Mouse (Mus musculus) liver, embryonic 13.5 days (tissue): ENCODE results near the gene Ube2r2. TPM values are rescaled to one million over a fixed set of nuclear protein-coding genes. Genes with fewer than 3 reads are reported as not detected.

Source experiments
- ATAC-seq: fragments of 200-750 bp; cut with Nextera tagmentation; 2 replicates; pipeline ENCODE4 v1.8.0; 2017; ENCODE audit warnings: low read depth, mild to moderate bottlenecking, moderate number of reproducible peaks, moderate library complexity
- DNase-seq: peaks from one replicate; pipeline ENCODE4 v3.0.0; 2022
- H3K27ac ChIP-seq: fragments of 300-500 bp; sonication (generic); 2 replicates; pipeline ENCODE4 v1.5.1; 2015; ENCODE audit warnings: moderate library complexity, mild to moderate bottlenecking, inconsistent platforms
- H3K27me3 ChIP-seq: fragments of 300-500 bp; sonication (generic); 2 replicates; pipeline ENCODE4 v1.6.1; 2015; ENCODE audit warnings: mild to moderate bottlenecking, inconsistent platforms
- H3K36me3 ChIP-seq: fragments of 300-500 bp; sonication (generic); 2 replicates; pipeline ENCODE4 v1.6.1; 2015; ENCODE audit warnings: mild to moderate bottlenecking, inconsistent platforms
- H3K4me1 ChIP-seq: fragments of 300-500 bp; sonication (generic); replicated peaks from 2 replicates; pipeline ENCODE4 v1.6.1; 2015; ENCODE audit warnings: inconsistent platforms
- H3K4me2 ChIP-seq: fragments of 300-500 bp; sonication (generic); 2 replicates; pipeline ENCODE4 v1.6.1; 2015; ENCODE audit warnings: inconsistent platforms, mild to moderate bottlenecking, moderate library complexity
- H3K4me3 ChIP-seq: fragments of 300-500 bp; sonication (generic); replicated peaks from 2 replicates; pipeline ENCODE4 v1.5.1; 2015; ENCODE audit warnings: mild to moderate bottlenecking, inconsistent platforms
- H3K9ac ChIP-seq: fragments of 300-500 bp; sonication (generic); 2 replicates; pipeline ENCODE4 v1.6.1; 2015; ENCODE audit warnings: mild to moderate bottlenecking, inconsistent platforms
- H3K9me3 ChIP-seq: fragments of 300-500 bp; sonication (generic); replicated peaks from 2 replicates; pipeline ENCODE4 v1.6.1; 2016; ENCODE audit warnings: inconsistent platforms
- WGBS: fragments of 180-500 bp; shearing (Covaris S2); methylation state at CpG from one replicate; pipeline ENCODE4 v1.1.7; 2015; ENCODE audit not compliant: insufficient replicate concordance; 5-methylcytosine and 5-hydroxymethylcytosine counted together
- polyA plus RNA-seq: library from polyadenylated mRNA; unstranded; fragments of >200 nt; fragmentation: Nextera tagmentation; extraction: Ambion mirVana; gene quantifications from 2 replicates; pipeline ENCODE4 v1.2.1, GENCODE M21; 2015

Ube2r2 gene
- polyA plus RNA-seq, 1 experiment from 2014 or later: 38.9 TPM

GRCm38 (mm10) chr4:41149891-41150290, 14.3 kb downstream of the Ube2r2 start:
- Histone ChIP-seq H3K36me3 (peaks cover 17% of the 10 kb centered on the region), H3K9ac (no peak overlapping the region), H3K4me1 (0 out of 2 replicates have a peak, but pooled peaks cover 10% of the 10 kb centered on the region), H3K9me3 (no peaks in the 10 kb centered on the region), H3K4me3 (no peak overlapping the region), H3K27me3 (no peaks in the 10 kb centered on the region), H3K27ac (no peak overlapping the region; the same call in 1 of the 2 replicates), H3K4me2 (no peak overlapping the region)
- ATAC-seq (no peak), DNase-seq (no peak)
- WGBS: 70% methylated on average over 3 of the region's 3 CpGs

GRCm38 (mm10) chr4:41151186-41151585, 15.6 kb downstream of the Ube2r2 start:
- DNase-seq (no peak), ATAC-seq (no peak)
- Histone ChIP-seq H3K4me1 (peaks cover 15% of the 10 kb centered on the region), H3K9me3 (no peaks in the 10 kb centered on the region), H3K27me3 (no peaks in the 10 kb centered on the region), H3K4me2 (no peak overlapping the region), H3K4me3 (no peak overlapping the region), H3K9ac (no peak overlapping the region), H3K27ac (no peak overlapping the region), H3K36me3 (peaks cover 11% of the 10 kb centered on the region; the same call in 1 of the 2 replicates)
- 83% methylated on average over 7 of the region's 7 CpGs for WGBS

GRCm38 (mm10) chr4:41153146-41153545, 17.6 kb downstream of the Ube2r2 start:
- no peaks in the 10 kb centered on the region for H3K27me3 ChIP-seq
- no peak overlapping the region for H3K27ac ChIP-seq
- no peak overlapping the region for H3K4me3 ChIP-seq
- DNase-seq (no peak), ATAC-seq (no peak)
- no peak overlapping the region for H3K9ac ChIP-seq
- H3K4me1 ChIP-seq: peaks cover 32% of the 10 kb centered on the region
- no peaks in the 10 kb centered on the region for H3K9me3 ChIP-seq
- H3K36me3 ChIP-seq: peaks cover 11% of the 10 kb centered on the region; the same call in 1 of the 2 replicates
- H3K4me2 ChIP-seq: no peak overlapping the region
- 93% methylated on average over 3 of the region's 3 CpGs for WGBS

- 0 out of 2 replicates have a peak overlapping the region, but pooled peaks have one; percentile 26 for H3K9ac ChIP-seq
- DNase-seq: no peak
- H3K36me3 ChIP-seq: 0 out of 2 replicates have a peak, but pooled peaks cover 2% of the 10 kb centered on the region
- no peak for ATAC-seq
- H3K4me1 ChIP-seq: peaks cover 60% of the 10 kb centered on the region
- H3K4me3 ChIP-seq: no peak overlapping the region
- H3K9me3 ChIP-seq: no peaks in the 10 kb centered on the region
- 58% methylated on average over 9 of the region's 9 CpGs for WGBS
- no peak overlapping the region for H3K4me2 ChIP-seq
- no peaks in the 10 kb centered on the region for H3K27me3 ChIP-seq
- no peak overlapping the region for H3K27ac ChIP-seq
Observed at GRCm38 (mm10) chr4:41156961-41157360, 21.4 kb downstream of the Ube2r2 start.

- Histone ChIP-seq H3K4me1 (peaks cover 59% of the 10 kb centered on the region), H3K9me3 (no peaks in the 10 kb centered on the region), H3K4me3 (no peak overlapping the region), H3K36me3 (0 out of 2 replicates have a peak, but pooled peaks cover 2% of the 10 kb centered on the region), H3K27me3 (no peaks in the 10 kb centered on the region), H3K27ac (0 out of 2 replicates have a peak overlapping the region, but pooled peaks have one; percentile 2), H3K4me2 (no peak overlapping the region), H3K9ac (no peak overlapping the region)
- ATAC-seq (no peak), DNase-seq (no peak)
- 90% methylated on average over 1 of the region's 1 CpGs for WGBS
Observed at GRCm38 (mm10) chr4:41158251-41158650, 22.7 kb downstream of the Ube2r2 start.

- Histone ChIP-seq H3K4me3 (no peak overlapping the region), H3K4me2 (no peak overlapping the region), H3K9ac (no peak overlapping the region), H3K9me3 (no peaks in the 10 kb centered on the region), H3K27me3 (no peaks in the 10 kb centered on the region), H3K4me1 (peaks cover 67% of the 10 kb centered on the region), H3K36me3 (peaks cover 2% of the 10 kb centered on the region; the same call in 1 of the 2 replicates), H3K27ac (peak overlapping the region; percentile 50; the same call in 1 of the 2 replicates)
- WGBS: 72% methylated on average over 3 of the region's 3 CpGs
- no peak for DNase-seq
- peak; percentile 68 for ATAC-seq
Observed at GRCm38 (mm10) chr4:41161232-41161631, 25.7 kb downstream of the Ube2r2 start.

- H3K9me3 ChIP-seq: no peaks in the 10 kb centered on the region
- 35% methylated on average over 2 of the region's 2 CpGs for WGBS
- H3K27me3 ChIP-seq: no peaks in the 10 kb centered on the region
- no peak for DNase-seq
- ATAC-seq: no peak
- H3K4me3 ChIP-seq: no peak overlapping the region
- H3K27ac ChIP-seq: peak overlapping the region; percentile 63
- no peak overlapping the region for H3K4me2 ChIP-seq
- H3K36me3 ChIP-seq: peaks cover 16% of the 10 kb centered on the region
- H3K9ac ChIP-seq: 0 out of 2 replicates have a peak overlapping the region, but pooled peaks have one; percentile 33
- peaks cover 43% of the 10 kb centered on the region for H3K4me1 ChIP-seq
Observed at GRCm38 (mm10) chr4:41164974-41165373, 29.4 kb downstream of the Ube2r2 start.

- DNase-seq (peak; percentile 62), ATAC-seq (peak; percentile 66)
- Histone ChIP-seq H3K27ac (peak overlapping the region; percentile 63), H3K4me1 (peaks cover 34% of the 10 kb centered on the region), H3K4me3 (no peak overlapping the region), H3K9ac (peak overlapping the region; percentile 33; the same call in 1 of the 2 replicates), H3K27me3 (no peaks in the 10 kb centered on the region), H3K4me2 (peak overlapping the region; percentile 35), H3K9me3 (no peaks in the 10 kb centered on the region), H3K36me3 (peaks cover 17% of the 10 kb centered on the region)
- 39% methylated on average over 6 of the region's 6 CpGs for WGBS
Observed at GRCm38 (mm10) chr4:41165693-41166475, 30.3 kb downstream of the Ube2r2 start.

- H3K4me1 ChIP-seq: peaks cover 6% of the 10 kb centered on the region
- 82% methylated on average over 2 of the region's 2 CpGs for WGBS
- ATAC-seq (no peak), DNase-seq (no peak)
- peaks cover 33% of the 10 kb centered on the region for H3K36me3 ChIP-seq
- no peak overlapping the region for H3K4me2 ChIP-seq
- H3K9ac ChIP-seq: no peak overlapping the region
- no peak overlapping the region for H3K4me3 ChIP-seq
- H3K27ac ChIP-seq: no peak overlapping the region
- H3K27me3 ChIP-seq: no peaks in the 10 kb centered on the region
- H3K9me3 ChIP-seq: no peaks in the 10 kb centered on the region
Observed at GRCm38 (mm10) chr4:41170970-41171369, 35.4 kb downstream of the Ube2r2 start.

GRCm38 (mm10) chr4:41174631-41175030, 39.1 kb downstream of the Ube2r2 start:
- no peak for ATAC-seq
- H3K27me3 ChIP-seq: no peaks in the 10 kb centered on the region
- WGBS: 76% methylated on average over 2 of the region's 2 CpGs

GRCm38 (mm10) chr4:41179825-41180725, 44.5 kb downstream of the Ube2r2 start:
- ATAC-seq (peak; percentile 26; the same call in 1 of the 2 replicates), DNase-seq (no peak)
- 62% methylated on average over 15 of the region's 15 CpGs for WGBS
- no peaks in the 10 kb centered on the region for H3K9me3 ChIP-seq
- peaks cover 61% of the 10 kb centered on the region for H3K36me3 ChIP-seq
- no peaks in the 10 kb centered on the region for H3K27me3 ChIP-seq
- H3K4me1 ChIP-seq: peaks cover 6% of the 10 kb centered on the region
- H3K27ac ChIP-seq: no peak overlapping the region
- H3K9ac ChIP-seq: no peak overlapping the region
- no peak overlapping the region for H3K4me2 ChIP-seq
- no peak overlapping the region for H3K4me3 ChIP-seq

More at GRCm38 (mm10) chr4:41174631-41175030, 39.1 kb downstream of the Ube2r2 start:
- Histone ChIP-seq H3K4me1 (no peaks in the 10 kb centered on the region; the same call in 1 of the 2 replicates), H3K36me3 (peaks cover 37% of the 10 kb centered on the region), H3K9ac (no peak overlapping the region), H3K4me3 (no peak overlapping the region), H3K9me3 (no peaks in the 10 kb centered on the region), H3K4me2 (no peak overlapping the region), H3K27ac (no peak overlapping the region)
- DNase-seq: no peak
